Mouse (Mus musculus) heart, postnatal 0 days (tissue): ENCODE measurements around the gene Hif3a. TPM values are rescaled to one million over a fixed set of nuclear protein-coding genes. Genes with fewer than 3 reads are reported as not detected.

ENCODE experiments used
- ATAC-seq: fragments of 200-750 bp; cut with Nextera tagmentation; 2 replicates; pipeline ENCODE4 v1.8.0; 2017; ENCODE audit warnings: low read depth, moderate number of reproducible peaks, moderate library complexity; ENCODE audit not compliant: insufficient read depth
- DNase-seq: peaks from one replicate; pipeline ENCODE4 v3.0.0-alpha.2; 2016; ENCODE audit warnings: low spot score
- H3K27ac ChIP-seq: fragments of 300-500 bp; sonication (generic); 2 replicates; pipeline ENCODE4 v1.5.1; 2014; ENCODE audit warnings: low read depth, mild to moderate bottlenecking
- H3K27me3 ChIP-seq: fragments of 300-500 bp; sonication (generic); 2 replicates; pipeline ENCODE4 v1.6.1; 2014; ENCODE audit warnings: low read length, mixed read lengths; ENCODE audit not compliant: control insufficient read depth, insufficient read depth
- H3K36me3 ChIP-seq: fragments of 300-500 bp; sonication (generic); replicated peaks from 2 replicates; pipeline ENCODE4 v1.6.1; 2014; ENCODE audit warnings: low read length, mixed read lengths; ENCODE audit not compliant: control insufficient read depth, insufficient read depth
- H3K4me1 ChIP-seq: fragments of 300-500 bp; sonication (generic); 2 replicates; pipeline ENCODE4 v1.6.1; 2014; ENCODE audit warnings: antibody characterized with exemption; ENCODE audit not compliant: control insufficient read depth, insufficient read depth
- H3K4me2 ChIP-seq: fragments of 300-500 bp; sonication (generic); 2 replicates; pipeline ENCODE4 v1.6.1; 2014; ENCODE audit warnings: low read depth, mild to moderate bottlenecking, low read length, moderate library complexity
- H3K4me3 ChIP-seq: fragments of 300-500 bp; sonication (generic); 2 replicates; pipeline ENCODE4 v1.5.1; 2014; ENCODE audit warnings: low read depth, low read length
- H3K9ac ChIP-seq: fragments of 300-500 bp; sonication (generic); replicated peaks from 2 replicates; pipeline ENCODE4 v1.6.1; 2014; ENCODE audit warnings: low read depth, low read length, mixed read lengths
- H3K9me3 ChIP-seq: fragments of 300-500 bp; sonication (generic); replicated peaks from 2 replicates; pipeline ENCODE4 v1.6.1; 2016; ENCODE audit warnings: low read length; ENCODE audit not compliant: control insufficient read depth
- CTCF ChIP-seq: IDR thresholded peaks from 2 replicates; pipeline ENCODE4 v1.5.1; 2016; ENCODE audit warnings: antibody characterized with exemption, control low read depth, low read depth
- EP300 ChIP-seq: IDR thresholded peaks from 2 replicates; pipeline ENCODE4 v1.6.1; 2016; ENCODE audit warnings: antibody characterized with exemption, low read depth
- WGBS: fragments of 180-500 bp; shearing (Covaris S2); extraction: QIAGEN DNeasy Blood & Tissue Kit; methylation state at CpG from one replicate; pipeline ENCODE4 v1.1.7; 2014; 5-methylcytosine and 5-hydroxymethylcytosine counted together
- polyA plus RNA-seq: library from polyadenylated mRNA; unstranded; fragments of >200 nt; fragmentation: Nextera tagmentation; extraction: Ambion mirVana; gene quantifications from 2 replicates; pipeline ENCODE4 v1.2.1, GENCODE M21; 2015
- total RNA-seq: library from RNA; depleted of rRNA; stranded (reverse); fragments of >200 nt; gene quantifications from 2 replicates; pipeline ENCODE4 v1.2.3, GENCODE M21; 2014; ENCODE audit warnings: low replicate concordance

Hif3a gene
- total and polyA plus RNA-seq, 2 experiments from 2014 or later: 4.2 to 35.5 TPM

DNA sequence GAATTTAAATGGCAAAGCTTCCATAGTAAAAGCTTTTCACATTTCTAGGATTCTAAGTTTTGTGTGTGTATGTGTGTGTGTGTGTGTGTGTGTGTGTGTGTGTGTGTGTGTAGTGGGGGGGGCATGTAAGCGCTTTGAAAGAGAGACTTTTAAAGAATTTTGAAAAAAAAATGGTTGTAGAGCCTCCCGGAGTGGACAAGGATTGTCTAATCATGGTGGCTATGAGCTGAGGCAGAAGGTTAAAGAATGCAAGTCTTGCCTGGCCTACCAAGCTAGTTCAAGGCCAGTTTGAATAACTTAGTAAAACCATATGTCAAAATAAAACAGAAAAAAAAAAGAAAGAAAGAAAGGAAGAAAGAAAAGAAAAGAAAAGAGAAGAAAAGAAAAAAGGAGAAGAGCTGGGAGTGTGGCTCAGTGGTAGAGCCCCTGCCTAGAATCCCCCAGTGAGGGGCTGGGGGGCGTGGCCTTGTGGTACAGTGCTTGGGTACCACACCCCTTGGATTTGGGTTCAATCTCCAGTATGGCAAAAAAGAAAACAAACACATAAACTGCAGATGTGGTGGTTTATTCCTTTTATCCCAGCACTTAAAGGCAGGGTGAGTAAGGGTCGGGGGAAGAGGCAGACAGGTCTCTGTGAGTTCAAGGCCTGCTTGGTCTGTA, 6.8 kb downstream of the Hif3a start:
- Histone ChIP-seq H3K36me3 (peaks cover 40% of the 10 kb centered on the region), H3K9me3 (no peaks in the 10 kb centered on the region), H3K9ac (no peak overlapping the region), H3K4me1 (peaks cover 36% of the 10 kb centered on the region), H3K4me2 (peak overlapping the region; percentile 89), H3K4me3 (peak overlapping the region; percentile 55; the same call in 1 of the 2 replicates), H3K27me3 (no peaks in the 10 kb centered on the region), H3K27ac (peak overlapping the region; percentile 95)
- no peak for ATAC-seq
- TF ChIP-seq EP300 (no peak), CTCF (no peak)
- WGBS: 91% methylated on average over 4 of the region's 4 CpGs
- no peak for DNase-seq

DNA sequence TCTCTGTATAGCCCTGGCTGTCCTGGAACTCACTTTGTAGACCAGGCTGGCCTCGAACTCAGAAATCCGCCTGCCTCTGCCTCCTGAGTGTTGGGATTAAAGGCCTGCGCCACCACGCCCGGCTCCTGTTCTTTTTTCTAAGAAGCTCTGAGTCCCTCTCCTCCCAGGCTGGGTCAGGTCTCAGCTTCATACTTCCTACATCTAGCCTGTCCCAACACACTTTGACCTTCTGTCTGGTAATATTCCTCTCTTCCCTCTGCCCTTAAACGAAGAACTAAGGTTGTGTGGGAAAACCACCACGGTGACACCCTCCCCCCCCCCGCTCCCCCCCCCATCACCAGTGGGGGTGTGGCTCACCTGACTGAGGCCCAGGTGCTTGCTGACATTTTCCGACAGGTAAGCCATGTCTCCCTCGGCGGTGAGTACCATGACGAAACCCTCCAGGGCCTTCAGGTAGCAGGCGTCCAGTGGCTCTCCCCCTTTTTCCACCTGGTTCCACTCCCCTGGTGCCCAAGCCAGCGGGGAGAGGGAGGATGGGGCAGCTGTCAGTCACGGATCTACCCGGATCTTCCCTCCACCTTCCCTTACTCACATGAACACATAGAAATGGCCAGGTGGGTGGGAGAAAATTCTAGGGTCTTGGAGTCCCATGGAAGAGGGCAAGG, 7.8 kb downstream of the Hif3a start:
- no peak for DNase-seq
- Histone ChIP-seq H3K4me3 (no peak overlapping the region), H3K4me1 (peaks cover 31% of the 10 kb centered on the region), H3K9me3 (no peaks in the 10 kb centered on the region), H3K9ac (no peak overlapping the region), H3K27ac (no peak overlapping the region), H3K27me3 (no peaks in the 10 kb centered on the region), H3K36me3 (peaks cover 49% of the 10 kb centered on the region), H3K4me2 (no peak overlapping the region)
- 85% methylated on average over 16 of the region's 16 CpGs for WGBS
- TF ChIP-seq CTCF (no peak), EP300 (no peak)
- ATAC-seq: no peak

DNA sequence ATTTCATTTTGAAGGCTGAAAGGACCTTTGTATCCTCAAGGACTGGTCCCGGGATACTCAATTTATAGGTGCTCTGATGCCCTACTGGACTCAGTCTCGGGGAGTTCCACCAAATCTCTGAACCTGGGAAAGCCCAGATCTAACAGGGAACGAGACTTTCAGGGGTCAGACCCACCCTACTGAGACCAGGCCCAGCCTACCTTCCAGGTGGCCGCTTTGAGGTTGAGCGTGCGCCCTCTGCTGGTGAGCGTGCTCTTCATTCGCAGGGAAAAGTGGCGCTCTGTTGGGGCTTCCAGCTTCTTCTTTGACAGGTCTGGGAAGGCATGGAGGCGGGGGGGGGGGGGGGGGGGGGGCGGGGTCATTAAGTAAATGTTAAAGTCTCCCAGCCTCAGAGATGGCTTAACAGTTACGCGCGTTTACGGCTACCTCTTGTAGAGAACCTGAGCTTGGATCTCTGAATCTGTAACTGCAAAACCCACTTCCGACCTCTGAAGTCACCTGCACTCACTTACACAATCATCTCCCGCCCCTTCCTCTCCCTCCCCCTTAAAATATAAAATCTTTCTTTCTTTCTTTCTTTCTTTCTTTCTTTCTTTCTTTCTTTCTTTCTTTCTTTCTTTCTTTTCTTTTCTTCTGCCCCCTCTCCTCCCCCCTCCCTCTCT, 11.2 kb downstream of the Hif3a start:
- no peak overlapping the region for H3K9ac ChIP-seq
- H3K4me1 ChIP-seq: peaks cover 6% of the 10 kb centered on the region
- H3K4me2 ChIP-seq: no peak overlapping the region
- no peak overlapping the region for H3K27ac ChIP-seq
- TF ChIP-seq EP300: no peak
- TF ChIP-seq CTCF: peak; percentile 78
- peaks cover 75% of the 10 kb centered on the region for H3K36me3 ChIP-seq
- ATAC-seq (peak; percentile 20; the same call in 1 of the 2 replicates), DNase-seq (peak; percentile 62)
- H3K9me3 ChIP-seq: no peaks in the 10 kb centered on the region
- no peak overlapping the region for H3K4me3 ChIP-seq
- H3K27me3 ChIP-seq: no peaks in the 10 kb centered on the region
- WGBS: 20% methylated on average over 15 of the region's 17 CpGs

DNA sequence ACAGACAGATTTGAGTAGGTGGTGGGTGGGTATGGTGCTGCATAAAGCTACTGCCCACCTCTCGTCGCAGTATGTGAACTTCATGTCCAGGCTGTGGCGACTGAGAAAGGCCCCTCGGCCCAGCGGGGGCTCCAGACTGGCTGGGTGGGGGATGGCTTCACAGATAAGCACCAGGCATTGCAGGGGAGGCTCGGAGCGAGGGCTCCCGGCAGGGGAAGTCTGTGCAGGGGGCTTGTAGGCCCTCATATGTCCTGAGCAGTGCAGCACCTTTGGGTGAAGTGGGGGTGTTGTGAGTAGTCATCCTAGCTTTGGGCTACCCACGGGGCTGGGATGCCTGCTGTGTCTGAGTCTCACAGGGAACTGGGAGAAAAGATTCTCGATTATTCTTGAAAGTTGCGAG, 11.7 kb downstream of the Hif3a start:
- no peak overlapping the region for H3K4me3 ChIP-seq
- H3K9me3 ChIP-seq: no peaks in the 10 kb centered on the region
- TF ChIP-seq CTCF (no peak), EP300 (no peak)
- 48% methylated on average over 11 of the region's 11 CpGs for WGBS
- no peak overlapping the region for H3K9ac ChIP-seq
- peaks cover 78% of the 10 kb centered on the region for H3K36me3 ChIP-seq
- DNase-seq: no peak
- H3K4me1 ChIP-seq: peaks cover 3% of the 10 kb centered on the region
- H3K4me2 ChIP-seq: no peak overlapping the region
- H3K27ac ChIP-seq: no peak overlapping the region
- ATAC-seq: no peak
- no peaks in the 10 kb centered on the region for H3K27me3 ChIP-seq

DNA sequence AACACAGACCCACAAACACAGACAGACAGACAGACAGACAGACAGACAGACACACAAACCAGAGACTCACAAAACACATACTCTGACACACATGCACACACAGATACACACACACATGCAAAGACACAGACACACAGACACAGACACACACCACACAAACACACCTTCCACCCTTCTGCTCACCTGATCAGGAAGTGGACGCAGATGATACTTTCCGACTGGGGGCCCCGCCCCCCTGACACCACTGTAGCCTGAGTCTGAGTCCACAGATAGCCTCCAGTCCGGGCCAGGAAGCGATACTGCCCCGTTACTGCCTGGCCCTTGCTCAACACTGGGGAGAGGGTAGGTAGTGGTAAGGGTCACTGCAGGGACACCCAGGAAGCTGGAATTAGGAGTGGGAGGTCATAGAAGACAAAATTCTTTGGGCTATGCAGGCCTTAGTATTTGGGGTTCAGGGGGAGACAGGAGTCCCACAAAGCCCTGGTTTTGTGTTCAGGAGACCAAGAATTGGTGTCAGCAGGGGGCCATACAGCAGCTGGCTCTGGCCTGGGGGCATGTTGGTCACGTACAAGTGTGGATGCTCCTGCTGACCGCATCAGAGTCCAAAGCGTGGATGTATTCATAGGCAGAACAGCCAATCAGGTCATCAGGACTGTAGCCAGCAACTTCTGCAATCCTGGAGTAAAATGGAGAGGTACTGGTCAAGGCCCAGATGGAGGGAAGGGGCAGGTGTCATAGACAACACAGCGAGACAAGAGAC, 13.6 kb downstream of the Hif3a start:
- no peak overlapping the region for H3K4me3 ChIP-seq
- DNase-seq (no peak), ATAC-seq (no peak)
- no peak overlapping the region for H3K27ac ChIP-seq
- H3K4me2 ChIP-seq: no peak overlapping the region
- peaks cover 81% of the 10 kb centered on the region for H3K36me3 ChIP-seq
- TF ChIP-seq EP300: no peak
- TF ChIP-seq CTCF: no peak
- no peaks in the 10 kb centered on the region for H3K27me3 ChIP-seq
- no peaks in the 10 kb centered on the region for H3K9me3 ChIP-seq
- H3K9ac ChIP-seq: no peak overlapping the region
- peaks cover 3% of the 10 kb centered on the region; the same call in 1 of the 2 replicates for H3K4me1 ChIP-seq
- WGBS: 87% methylated on average over 10 of the region's 10 CpGs
